Mouse (Mus musculus): ENCODE data around the gene Nebl. TPM values are rescaled to one million over a fixed set of nuclear protein-coding genes. Genes with fewer than 3 reads are reported as not detected.

Gene Nebl
- polyA plus RNA-seq, 1 experiment from 2014 or later = 5.8 TPM

DNA sequence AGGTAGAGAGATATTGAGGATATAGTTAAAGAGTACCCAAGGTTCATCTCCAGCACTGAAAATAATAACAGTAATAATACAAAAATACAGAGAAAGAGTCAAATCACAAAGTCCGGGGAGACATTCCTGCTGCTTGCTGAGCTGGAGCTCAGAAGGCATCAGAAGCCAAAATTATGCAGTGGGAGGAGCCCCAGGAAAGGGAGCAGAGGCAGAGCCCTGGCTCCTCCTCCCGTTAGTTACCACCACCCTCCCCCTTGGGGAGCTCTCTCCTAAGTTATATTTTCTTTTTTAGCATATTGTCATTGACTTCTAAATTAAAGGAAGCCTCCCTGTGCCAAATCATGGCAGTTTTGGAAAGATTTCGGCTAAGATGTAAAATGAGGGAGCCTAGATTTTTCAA, 25.8 kb downstream of the Nebl start:
- no peaks in the 10 kb centered on the region for H3K9me3 ChIP-seq
- H3K4me1 ChIP-seq = peaks cover 12% of the 10 kb centered on the region
- WGBS = 53% methylated on average over 3 of the region's 3 CpGs
- no peak overlapping the region for H3K4me2 ChIP-seq (replicated peaks)
- no peaks in the 10 kb centered on the region for H3K36me3 ChIP-seq
- ATAC-seq (ENCODE audit: low FRiP score, low read depth) = no peak
- H3K27me3 ChIP-seq = no peaks in the 10 kb centered on the region
- no peak overlapping the region for H3K27ac ChIP-seq (replicated peaks)
- H3K9ac ChIP-seq (replicated peaks) = no peak overlapping the region
- H3K4me3 ChIP-seq = no peak overlapping the region

GRCm38 (mm10) chr2:17703170-17703512, 28.1 kb downstream of the Nebl start:
- H3K9ac ChIP-seq (replicated peaks) = no peak overlapping the region
- H3K36me3 ChIP-seq = no peaks in the 10 kb centered on the region
- H3K4me1 ChIP-seq = peaks cover 14% of the 10 kb centered on the region
- no peaks in the 10 kb centered on the region for H3K9me3 ChIP-seq
- no peak overlapping the region for H3K4me3 ChIP-seq
- no peak for ATAC-seq (ENCODE audit: low FRiP score, low read depth)
- H3K27ac ChIP-seq (replicated peaks) = no peak overlapping the region
- H3K27me3 ChIP-seq = no peaks in the 10 kb centered on the region
- WGBS = 73% methylated on average over 2 of the region's 2 CpGs
- no peak overlapping the region for H3K4me2 ChIP-seq (replicated peaks)

GRCm38 (mm10) chr2:17702481-17703169, 28.6 kb downstream of the Nebl start:
- H3K9ac ChIP-seq (replicated peaks) = no peak overlapping the region
- H3K4me2 ChIP-seq (replicated peaks) = no peak overlapping the region
- no peak overlapping the region for H3K27ac ChIP-seq (replicated peaks)
- 67% methylated on average over 7 of the region's 7 CpGs for WGBS
- no peak overlapping the region for H3K4me3 ChIP-seq
- ATAC-seq (ENCODE audit: low FRiP score, low read depth) = no peak
- H3K4me1 ChIP-seq = peaks cover 14% of the 10 kb centered on the region
- no peaks in the 10 kb centered on the region for H3K9me3 ChIP-seq
- no peaks in the 10 kb centered on the region for H3K27me3 ChIP-seq
- H3K36me3 ChIP-seq = no peaks in the 10 kb centered on the region

GRCm38 (mm10) chr2:17698161-17699087, 32.8 kb downstream of the Nebl start:
- WGBS = 48% methylated on average over 4 of the region's 4 CpGs
- Histone ChIP-seq H3K27me3 (no peaks in the 10 kb centered on the region), H3K9ac (replicated peaks) (no peak overlapping the region), H3K4me2 (replicated peaks) (no peak overlapping the region), H3K9me3 (no peaks in the 10 kb centered on the region), H3K27ac (replicated peaks) (no peak overlapping the region), H3K36me3 (no peaks in the 10 kb centered on the region), H3K4me3 (no peak overlapping the region), H3K4me1 (peaks cover 14% of the 10 kb centered on the region)
- peak; percentile 52; the same call in 1 of the 2 replicates for ATAC-seq (ENCODE audit: low FRiP score, low read depth)

GRCm38 (mm10) chr2:17692926-17693325, 38.3 kb downstream of the Nebl start:
- H3K4me3 ChIP-seq = no peak overlapping the region
- no peaks in the 10 kb centered on the region for H3K9me3 ChIP-seq
- H3K4me1 ChIP-seq = no peaks in the 10 kb centered on the region
- H3K36me3 ChIP-seq = no peaks in the 10 kb centered on the region
- no peak overlapping the region for H3K27ac ChIP-seq (replicated peaks)
- no peak overlapping the region for H3K4me2 ChIP-seq (replicated peaks)
- no peak overlapping the region for H3K9ac ChIP-seq (replicated peaks)
- ATAC-seq (ENCODE audit: low FRiP score, low read depth) = no peak
- no peaks in the 10 kb centered on the region for H3K27me3 ChIP-seq
- WGBS = 67% methylated on average over 2 of the region's 2 CpGs

- Histone ChIP-seq H3K4me2 (replicated peaks) (no peak overlapping the region), H3K9ac (replicated peaks) (no peak overlapping the region), H3K4me1 (no peaks in the 10 kb centered on the region), H3K27ac (replicated peaks) (no peak overlapping the region), H3K9me3 (no peaks in the 10 kb centered on the region), H3K36me3 (no peaks in the 10 kb centered on the region), H3K27me3 (no peaks in the 10 kb centered on the region), H3K4me3 (no peak overlapping the region)
- 88% methylated on average over 5 of the region's 5 CpGs for WGBS
- ATAC-seq (ENCODE audit: low FRiP score, low read depth) = no peak
These were observed 41.0 kb downstream of the Nebl start for GRCm38 (mm10) chr2:17690264-17690663.

DNA sequence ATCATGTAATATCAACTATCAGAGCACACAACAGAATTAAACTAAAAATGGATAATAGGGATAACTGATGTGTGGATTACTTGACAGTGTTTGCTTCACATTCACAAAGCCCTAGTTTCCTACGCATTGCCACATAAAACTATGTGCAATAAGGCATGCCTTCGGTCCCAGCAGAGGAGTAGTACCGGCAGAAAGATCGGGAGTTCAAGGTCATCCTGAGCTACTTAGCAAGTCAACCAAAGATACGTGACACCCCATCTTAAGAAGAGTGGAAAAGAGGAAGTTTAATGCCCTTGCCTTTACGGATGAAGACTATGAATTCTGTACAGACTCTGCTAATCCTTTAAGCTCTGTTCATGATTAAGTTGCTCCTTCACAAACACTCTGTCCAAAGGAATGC, 44.1 kb downstream of the Nebl start:
- no peaks in the 10 kb centered on the region for H3K36me3 ChIP-seq
- H3K9ac ChIP-seq (replicated peaks) = no peak overlapping the region
- 0 out of 2 replicates have a peak, but pooled peaks cover 2% of the 10 kb centered on the region for H3K27me3 ChIP-seq
- H3K4me1 ChIP-seq = 0 out of 2 replicates have a peak, but pooled peaks cover 3% of the 10 kb centered on the region
- no peak overlapping the region for H3K4me3 ChIP-seq
- no peak overlapping the region for H3K27ac ChIP-seq (replicated peaks)
- no peak overlapping the region for H3K4me2 ChIP-seq (replicated peaks)
- no peaks in the 10 kb centered on the region for H3K9me3 ChIP-seq
- no peak for ATAC-seq (ENCODE audit: low FRiP score, low read depth)
- WGBS = 66% methylated on average over 6 of the region's 6 CpGs

DNA sequence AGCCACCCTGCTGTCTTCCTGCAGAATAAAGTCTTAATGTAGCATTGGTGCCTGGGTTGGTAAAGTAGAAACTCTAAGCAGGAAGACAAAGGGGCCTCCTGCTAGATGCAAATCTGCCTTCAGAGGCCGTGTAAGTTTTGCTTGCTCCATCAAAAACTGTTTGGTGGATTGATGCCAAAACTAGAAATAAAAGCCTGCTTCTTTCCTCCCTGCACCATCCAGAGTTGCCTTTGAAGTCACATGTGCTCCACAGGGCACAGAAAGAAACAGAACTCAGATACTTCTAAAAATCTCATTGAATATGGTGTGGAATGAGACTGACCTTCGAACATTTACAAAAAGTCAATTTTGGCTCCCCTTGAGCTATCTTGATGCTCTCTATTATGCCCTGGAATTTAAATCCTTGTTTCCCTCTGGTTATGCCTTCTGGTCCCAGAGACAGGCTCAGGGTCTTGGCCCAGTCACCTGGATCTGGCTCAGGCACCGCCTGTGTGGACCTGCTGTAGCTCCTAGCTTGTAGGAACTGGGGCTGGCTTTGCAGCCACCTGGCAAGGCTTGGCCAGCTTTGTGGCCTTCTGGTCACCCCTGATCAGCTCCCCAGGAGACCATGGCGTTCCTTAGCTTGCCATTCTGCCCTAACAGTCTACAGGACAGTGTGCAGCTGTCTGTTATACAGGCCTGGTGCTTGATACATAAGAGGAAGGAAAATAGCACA, 47.8 kb downstream of the Nebl start:
- H3K27me3 ChIP-seq = 0 out of 2 replicates have a peak, but pooled peaks cover 2% of the 10 kb centered on the region
- 61% methylated on average over 4 of the region's 4 CpGs for WGBS
- no peak overlapping the region for H3K4me2 ChIP-seq (replicated peaks)
- no peak for ATAC-seq (ENCODE audit: low FRiP score, low read depth)
- 0 out of 2 replicates have a peak, but pooled peaks cover 3% of the 10 kb centered on the region for H3K4me1 ChIP-seq
- H3K9me3 ChIP-seq = no peaks in the 10 kb centered on the region
- H3K27ac ChIP-seq (replicated peaks) = no peak overlapping the region
- H3K9ac ChIP-seq (replicated peaks) = no peak overlapping the region
- H3K36me3 ChIP-seq = no peaks in the 10 kb centered on the region
- no peak overlapping the region for H3K4me3 ChIP-seq

- Histone ChIP-seq H3K27me3 (peaks cover 22% of the 10 kb centered on the region), H3K9ac (replicated peaks) (no peak overlapping the region), H3K4me3 (no peak overlapping the region), H3K9me3 (no peaks in the 10 kb centered on the region), H3K27ac (replicated peaks) (no peak overlapping the region), H3K36me3 (no peaks in the 10 kb centered on the region), H3K4me2 (replicated peaks) (no peak overlapping the region), H3K4me1 (peaks cover 20% of the 10 kb centered on the region)
- ATAC-seq (ENCODE audit: low FRiP score, low read depth) = no peak
- 90% methylated on average over 10 of the region's 10 CpGs for WGBS
These were observed 59.1 kb downstream of the Nebl start for GRCm38 (mm10) chr2:17672156-17672555.

- Histone ChIP-seq H3K9ac (replicated peaks) (no peak overlapping the region), H3K4me1 (peaks cover 20% of the 10 kb centered on the region), H3K4me2 (replicated peaks) (no peak overlapping the region), H3K27ac (replicated peaks) (no peak overlapping the region), H3K4me3 (no peak overlapping the region), H3K36me3 (no peaks in the 10 kb centered on the region), H3K27me3 (peaks cover 22% of the 10 kb centered on the region), H3K9me3 (no peaks in the 10 kb centered on the region)
- no peak for ATAC-seq (ENCODE audit: low FRiP score, low read depth)
- 78% methylated on average over 8 of the region's 8 CpGs for WGBS
These were observed 59.7 kb downstream of the Nebl start for GRCm38 (mm10) chr2:17671566-17671965.

GRCm38 (mm10) chr2:17669953-17670352, 61.3 kb downstream of the Nebl start:
- H3K9me3 ChIP-seq = no peaks in the 10 kb centered on the region
- H3K4me2 ChIP-seq (replicated peaks) = peak overlapping the region; percentile 50
- H3K27me3 ChIP-seq = peaks cover 22% of the 10 kb centered on the region
- WGBS = 5% methylated on average over 10 of the region's 10 CpGs
- ATAC-seq (ENCODE audit: low FRiP score, low read depth) = peak; percentile 83
- H3K36me3 ChIP-seq = no peaks in the 10 kb centered on the region
- peak overlapping the region; percentile 24 for H3K4me3 ChIP-seq
- peaks cover 20% of the 10 kb centered on the region for H3K4me1 ChIP-seq
- peak overlapping the region; percentile 78 for H3K27ac ChIP-seq (replicated peaks)
- peak overlapping the region; percentile 11; the same call in 1 of the 2 replicates for H3K9ac ChIP-seq (replicated peaks)

DNA sequence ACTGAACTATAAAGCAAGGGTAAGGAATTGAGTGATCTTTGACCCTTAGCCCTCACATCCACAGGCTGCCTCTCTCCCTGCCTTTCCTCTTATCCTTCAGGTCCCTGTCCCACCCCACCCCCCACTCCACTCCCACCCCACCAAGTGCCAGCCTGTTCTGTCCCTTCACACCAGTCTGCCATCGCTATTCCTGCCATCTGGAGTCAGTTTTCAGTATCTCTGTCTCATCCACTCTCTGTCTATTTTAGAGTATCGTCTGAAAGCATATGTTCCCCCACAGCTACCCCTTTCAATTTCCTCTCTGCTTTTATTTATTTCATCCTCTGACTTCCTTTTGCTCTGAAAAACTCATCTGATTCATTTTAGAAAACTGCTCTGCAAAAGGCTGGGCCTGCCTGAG, 62.3 kb downstream of the Nebl start:
- Histone ChIP-seq H3K36me3 (no peaks in the 10 kb centered on the region), H3K4me2 (replicated peaks) (no peak overlapping the region), H3K27ac (replicated peaks) (peak overlapping the region; percentile 22; the same call in 1 of the 2 replicates), H3K4me3 (no peak overlapping the region), H3K9ac (replicated peaks) (no peak overlapping the region), H3K4me1 (peaks cover 20% of the 10 kb centered on the region), H3K9me3 (no peaks in the 10 kb centered on the region), H3K27me3 (peaks cover 26% of the 10 kb centered on the region)
- 52% methylated on average over 2 of the region's 2 CpGs for WGBS
- no peak for ATAC-seq (ENCODE audit: low FRiP score, low read depth)
